Mouse (Mus musculus): Measurements from ENCODE around the gene Rnf145.

Rnf145 gene

DNA sequence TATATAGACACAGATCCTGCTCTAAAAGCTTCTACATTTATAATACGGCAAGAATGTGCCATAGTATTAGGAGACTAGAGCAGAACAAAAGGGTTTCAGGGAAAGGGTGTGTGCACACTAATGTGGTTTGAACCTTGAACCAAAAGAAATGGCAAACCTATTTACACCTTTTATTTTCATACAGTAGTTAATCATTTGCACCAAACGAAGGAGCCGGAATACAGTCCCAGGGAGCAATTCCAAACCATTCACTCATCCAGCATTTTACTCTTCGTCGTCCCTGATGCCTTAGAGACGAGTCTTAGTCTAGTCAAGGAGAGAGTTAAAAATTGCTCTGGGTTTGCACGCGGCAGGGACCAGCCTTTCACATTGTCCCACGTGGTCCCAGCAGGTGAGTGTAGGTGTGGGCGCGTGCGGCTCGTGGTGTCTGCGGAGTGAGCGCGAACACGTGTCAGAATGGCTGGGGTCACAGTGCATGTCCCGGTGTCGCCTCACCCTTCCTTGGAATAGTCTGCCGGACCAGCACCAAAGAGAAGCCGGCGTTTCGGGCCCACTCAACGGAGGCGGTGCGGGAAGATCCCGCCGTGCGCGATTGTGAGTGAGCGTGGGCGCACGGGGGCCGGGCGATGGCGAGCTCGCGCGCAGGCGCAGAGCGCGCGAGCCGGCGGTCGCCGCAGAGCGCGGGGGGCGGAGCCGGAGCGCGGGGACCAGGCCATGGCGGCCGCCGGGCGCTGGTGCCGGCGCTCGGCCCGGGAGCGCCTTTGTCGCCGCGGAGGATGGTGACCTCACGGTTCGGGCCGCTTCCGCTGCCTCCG lies at the start of gene Rnf145:
TSS of gene Rnf145 (plus strand) at position 684 of the 815 bp plus-strand sequence.
- DNase-seq: peak; percentile 83

DNA sequence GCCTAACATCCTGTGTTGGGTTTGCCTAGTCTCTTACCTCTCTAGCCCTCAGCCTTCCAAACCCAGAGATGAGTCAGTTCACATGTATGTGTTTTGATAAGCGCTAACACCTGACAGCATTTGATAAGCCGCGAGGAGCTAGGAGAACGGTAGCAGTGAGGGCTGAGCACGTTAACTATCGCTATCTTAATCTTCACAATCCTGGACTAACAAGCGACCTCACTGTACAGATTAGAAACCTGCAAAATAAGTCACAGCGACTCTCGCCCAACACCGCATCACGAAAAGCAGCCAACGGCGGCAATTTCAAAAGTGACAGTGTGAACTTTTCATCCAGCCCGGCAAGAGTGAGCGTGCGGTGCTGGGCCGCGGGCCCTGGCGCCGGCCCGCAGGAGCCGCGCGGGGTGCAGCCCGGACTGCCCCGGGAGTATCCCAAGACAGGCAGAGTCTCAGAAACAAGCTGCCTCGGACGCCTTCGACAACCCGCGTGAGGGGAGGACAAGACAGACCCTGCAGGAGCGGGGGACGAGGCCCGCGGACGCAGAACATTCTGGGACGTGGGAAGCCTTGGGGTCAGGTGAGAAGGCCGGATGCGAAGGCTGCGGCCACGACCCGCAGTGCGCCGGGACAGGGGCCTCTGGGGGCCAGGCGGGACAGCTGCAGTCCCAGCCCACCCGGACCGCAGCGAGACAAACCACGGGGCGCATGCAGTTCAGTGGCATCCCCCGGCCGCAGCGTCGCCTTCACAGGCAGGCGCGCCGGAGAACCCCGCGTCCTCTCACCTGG lies 48.9 kb upstream of the Rnf145 start:
- peak; percentile 62 for DNase-seq

DNA sequence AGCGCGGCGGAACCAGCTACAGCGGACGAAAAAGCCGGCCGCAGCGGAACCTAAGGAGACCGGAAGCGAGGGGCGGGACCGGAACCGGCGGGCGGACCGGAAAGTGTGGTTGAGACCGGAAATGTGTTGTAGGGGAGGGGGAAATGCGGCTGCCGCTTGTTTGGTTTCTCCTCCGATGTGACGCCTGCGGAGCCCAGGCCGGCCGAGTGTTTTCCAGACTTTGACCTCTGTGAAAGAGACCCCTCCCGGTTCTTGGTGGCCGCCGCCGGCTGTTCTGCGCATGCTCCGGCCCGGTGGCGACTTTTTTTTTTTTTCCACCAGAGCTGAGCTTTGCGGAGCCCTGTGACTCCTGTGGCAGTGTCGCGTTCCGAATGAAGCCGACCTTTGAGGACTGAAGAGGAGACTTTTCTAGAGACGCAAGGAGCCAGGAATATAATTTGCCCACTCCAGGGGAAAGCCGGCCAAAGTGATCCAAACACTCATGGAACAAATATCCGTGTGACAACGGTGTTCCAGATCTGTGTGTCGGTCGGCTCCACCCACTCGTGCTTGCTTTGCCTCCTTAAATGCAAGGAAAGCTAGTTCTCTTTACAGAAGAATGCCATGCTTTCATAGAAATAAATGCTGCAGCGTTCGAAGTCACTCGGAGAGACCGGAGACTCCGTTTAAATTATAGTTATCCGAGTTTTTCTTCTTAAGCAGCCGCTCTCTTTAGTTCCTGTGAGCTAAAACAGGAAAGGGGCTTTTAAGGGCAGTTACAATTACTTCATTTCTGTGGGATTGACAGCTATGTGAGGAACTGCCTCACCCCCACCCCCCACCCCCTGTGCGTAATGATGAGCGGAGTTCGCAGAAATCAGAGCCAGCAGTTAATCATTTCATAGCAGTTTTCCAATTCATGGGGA lies 48.1 kb upstream of the Rnf145 start, which contains the start of gene Ublcp1:
TSS of gene Ublcp1 (minus strand) at position 67 of the 905 bp plus-strand sequence.
- peak; percentile 94 for DNase-seq

DNA sequence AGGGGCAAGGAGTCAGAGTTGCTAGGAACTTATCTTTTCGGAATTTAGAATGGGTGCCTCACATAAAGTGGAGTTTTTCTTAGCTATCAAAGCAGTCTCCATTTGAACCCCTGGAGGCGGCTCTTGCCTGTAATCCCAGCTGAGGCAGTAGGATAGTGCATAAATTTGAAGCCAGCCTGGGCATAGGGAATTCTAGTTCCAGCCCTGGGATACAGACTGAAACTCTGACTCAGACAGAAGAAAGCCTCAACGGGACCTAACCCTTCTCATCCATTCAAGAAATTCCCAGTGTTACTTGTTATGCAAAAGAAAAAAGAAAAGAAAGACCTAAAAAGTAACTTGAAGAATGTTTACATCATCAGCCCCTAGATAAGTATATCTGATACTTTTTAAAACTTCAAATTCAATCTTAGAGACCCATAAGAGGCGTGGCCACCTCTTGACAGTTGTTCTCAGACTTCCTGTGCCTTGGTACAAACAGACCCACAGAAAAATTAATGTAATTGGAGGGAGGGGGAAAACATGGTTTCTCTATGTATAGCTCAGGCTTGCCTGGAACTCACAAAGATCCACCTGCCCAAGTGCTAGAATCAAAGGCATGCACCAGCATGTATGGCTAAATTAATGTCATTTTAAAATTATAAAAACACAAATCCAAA lies 47.3 kb upstream of the Rnf145 start:
- no peak for DNase-seq

DNA sequence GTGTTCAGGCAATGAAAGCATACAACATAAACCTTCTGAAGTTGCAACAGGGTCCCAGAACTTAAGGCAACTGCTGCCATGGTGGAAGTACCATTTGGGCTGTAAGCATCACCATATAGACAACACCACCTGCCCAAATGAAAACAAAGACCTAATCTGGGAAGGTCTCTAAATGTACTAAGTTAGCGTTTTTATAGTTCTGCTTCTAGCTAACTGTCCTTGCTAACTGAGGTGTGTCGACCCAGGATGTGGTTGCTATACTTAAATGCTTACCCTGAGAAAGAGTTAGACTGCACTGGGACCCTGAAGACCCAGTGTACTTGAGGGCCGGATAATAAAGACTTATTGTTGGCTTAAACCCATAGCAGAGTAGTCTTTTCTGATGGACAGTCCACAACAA lies 43.3 kb upstream of the Rnf145 start:
- DNase-seq: no peak

DNA sequence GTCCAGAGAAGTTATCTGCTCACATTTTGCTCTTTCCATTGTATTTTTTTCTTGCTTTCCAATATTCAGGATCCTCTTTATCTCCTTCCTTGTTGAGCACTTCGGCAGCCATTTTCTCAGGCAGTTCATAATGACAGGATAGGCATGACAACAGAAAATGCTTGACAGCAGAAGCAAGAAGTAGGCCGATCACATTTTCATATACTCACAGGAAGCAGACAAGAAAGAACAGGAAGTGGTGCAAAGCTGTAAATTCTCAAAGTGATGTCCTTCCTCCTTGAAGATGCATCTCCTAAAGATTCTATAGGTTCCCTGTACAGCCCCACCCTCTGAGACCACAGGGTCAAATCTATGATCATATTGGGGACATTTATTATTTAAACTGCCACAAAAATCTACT lies 42.3 kb upstream of the Rnf145 start:
- no peak for DNase-seq

DNA sequence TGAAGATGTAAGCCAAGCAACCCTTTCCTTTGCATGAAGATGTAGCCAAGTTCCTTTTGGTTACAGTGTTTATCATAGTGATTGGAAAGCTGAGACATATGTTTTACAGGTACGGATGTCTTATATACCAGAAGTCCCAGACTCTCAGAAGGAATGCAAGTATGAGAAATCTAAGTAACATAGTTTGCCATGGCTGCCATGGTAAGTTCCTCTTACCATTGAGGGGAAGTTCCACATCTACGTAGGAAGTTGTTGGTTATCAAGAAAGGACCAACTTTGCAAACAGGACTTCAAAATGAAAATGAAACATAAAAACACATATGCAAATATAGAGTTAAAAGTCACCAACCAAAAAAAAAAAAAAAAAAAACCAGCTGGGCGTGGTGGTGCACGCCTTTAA lies 40.4 kb upstream of the Rnf145 start:
- no peak for DNase-seq

DNA sequence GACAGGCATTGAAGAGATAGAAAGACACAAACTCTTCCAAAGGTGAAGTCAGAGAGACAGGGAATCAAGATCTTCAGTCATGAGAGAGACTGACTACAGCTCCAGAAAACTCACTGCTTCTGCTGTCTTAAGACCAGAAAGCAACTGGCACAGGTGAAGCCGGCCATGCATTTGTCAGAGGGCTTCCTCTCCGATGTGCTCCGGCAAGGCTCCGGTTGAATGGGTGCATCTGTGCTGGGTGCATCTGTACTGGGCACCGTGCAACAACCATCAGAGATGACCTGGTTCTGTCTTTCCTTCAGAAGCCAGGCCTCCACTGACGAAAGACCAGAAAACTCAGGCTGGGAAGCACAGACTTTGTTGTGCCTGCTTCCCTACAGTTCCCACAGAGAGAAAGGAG lies 38.5 kb upstream of the Rnf145 start:
- no peak for DNase-seq

DNA sequence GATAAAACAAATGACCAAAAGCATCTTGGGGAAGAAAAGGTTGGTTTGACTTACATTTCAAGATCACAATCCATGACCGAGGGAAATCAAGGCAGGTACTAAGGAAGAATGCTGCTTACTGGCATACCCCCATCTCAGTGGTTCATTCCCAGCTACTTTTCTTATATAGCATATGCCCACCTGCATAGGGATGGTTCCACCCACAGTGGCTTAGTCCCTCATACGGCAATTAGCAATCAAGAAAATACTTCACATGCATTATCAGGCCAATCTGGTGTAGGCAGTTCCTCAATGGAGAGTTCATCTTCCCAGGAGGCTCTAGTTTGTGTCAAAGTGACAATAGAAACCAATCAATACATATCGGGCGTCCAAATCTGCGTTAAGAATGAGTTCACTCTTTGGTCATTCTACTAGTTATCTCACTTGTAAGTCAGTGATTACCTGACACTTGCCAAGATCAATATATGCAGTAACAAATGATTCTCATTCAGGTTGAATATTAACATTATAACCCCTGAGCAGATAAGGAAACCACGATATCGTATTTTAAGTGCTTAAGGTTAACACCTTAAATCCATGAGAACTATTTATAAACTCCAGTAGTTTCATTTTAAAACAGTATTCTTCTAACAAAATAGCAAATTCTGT lies 33.6 kb upstream of the Rnf145 start:
- no peak for DNase-seq

DNA sequence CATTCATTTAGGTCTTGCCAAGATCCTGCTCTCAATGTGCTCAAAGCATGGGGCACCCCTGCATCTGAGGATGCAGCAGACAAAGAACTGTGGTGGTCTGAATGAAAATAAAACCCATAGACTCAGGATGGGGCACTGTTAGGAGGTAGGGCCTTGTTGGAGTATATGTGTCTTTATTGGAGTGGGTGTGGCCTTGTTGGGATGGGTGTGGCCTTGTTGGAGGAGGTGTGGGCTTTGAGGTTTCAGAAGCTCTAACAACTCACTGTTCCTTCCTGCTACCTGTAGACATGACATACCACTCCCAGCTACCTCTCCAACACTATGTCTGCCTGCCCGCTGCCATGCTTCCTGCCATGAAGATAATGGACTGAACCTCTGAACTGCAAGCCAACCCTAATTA lies 29.6 kb upstream of the Rnf145 start:
- no peak for DNase-seq

DNA sequence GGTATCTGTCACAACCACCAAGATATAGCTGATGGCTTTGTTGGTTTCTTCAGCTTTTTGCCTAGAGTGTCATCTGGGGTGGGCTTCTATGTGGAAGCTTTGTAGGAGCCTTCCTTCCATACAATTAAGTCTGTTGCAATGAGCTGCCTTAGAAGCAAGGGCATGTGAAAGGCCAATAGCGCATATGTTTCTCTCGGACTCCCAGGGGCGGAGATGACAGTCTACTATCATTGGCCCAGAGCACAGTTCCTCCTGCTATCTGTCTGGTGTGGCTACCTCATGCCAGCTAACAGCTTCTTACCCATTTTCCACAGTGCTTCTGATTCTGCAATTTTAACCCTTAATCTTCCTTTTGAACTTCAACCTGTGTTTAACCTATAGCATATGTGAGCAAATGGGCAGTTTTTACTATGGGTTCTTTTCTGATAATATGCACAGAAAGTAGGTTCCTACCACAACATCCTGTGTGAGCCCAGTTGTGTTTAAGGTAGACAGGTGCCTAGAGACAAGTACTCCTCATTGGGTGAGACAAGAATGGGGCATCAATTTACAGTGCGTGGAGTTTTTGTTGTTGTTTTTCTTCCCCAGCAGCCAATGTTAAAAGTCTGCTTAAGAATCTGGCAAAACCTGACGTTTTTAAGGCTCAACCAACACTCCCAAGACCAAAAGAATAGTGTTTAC lies 24.0 kb upstream of the Rnf145 start:
- DNase-seq: peak; percentile 40

DNA sequence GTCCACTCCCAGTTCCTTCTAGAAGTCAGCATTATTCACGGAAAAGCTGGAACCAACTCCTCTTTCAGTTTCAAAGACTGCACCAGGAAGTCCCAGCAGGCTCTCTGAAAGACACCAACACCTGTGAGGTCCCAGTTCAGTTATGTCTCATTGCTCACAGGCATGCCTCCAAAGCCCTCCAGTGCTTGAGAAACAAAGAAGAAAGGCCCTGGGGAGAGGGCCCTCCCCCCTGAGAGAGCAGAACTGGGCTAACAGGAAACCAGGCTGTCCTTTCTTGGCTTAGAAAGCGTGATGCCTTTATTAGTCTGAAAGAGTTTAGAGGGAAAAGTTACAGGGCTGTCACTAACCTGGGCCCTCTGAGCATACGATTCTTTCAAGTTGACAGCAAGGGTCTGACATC lies 22.5 kb upstream of the Rnf145 start:
- peak; percentile 81 for DNase-seq

DNA sequence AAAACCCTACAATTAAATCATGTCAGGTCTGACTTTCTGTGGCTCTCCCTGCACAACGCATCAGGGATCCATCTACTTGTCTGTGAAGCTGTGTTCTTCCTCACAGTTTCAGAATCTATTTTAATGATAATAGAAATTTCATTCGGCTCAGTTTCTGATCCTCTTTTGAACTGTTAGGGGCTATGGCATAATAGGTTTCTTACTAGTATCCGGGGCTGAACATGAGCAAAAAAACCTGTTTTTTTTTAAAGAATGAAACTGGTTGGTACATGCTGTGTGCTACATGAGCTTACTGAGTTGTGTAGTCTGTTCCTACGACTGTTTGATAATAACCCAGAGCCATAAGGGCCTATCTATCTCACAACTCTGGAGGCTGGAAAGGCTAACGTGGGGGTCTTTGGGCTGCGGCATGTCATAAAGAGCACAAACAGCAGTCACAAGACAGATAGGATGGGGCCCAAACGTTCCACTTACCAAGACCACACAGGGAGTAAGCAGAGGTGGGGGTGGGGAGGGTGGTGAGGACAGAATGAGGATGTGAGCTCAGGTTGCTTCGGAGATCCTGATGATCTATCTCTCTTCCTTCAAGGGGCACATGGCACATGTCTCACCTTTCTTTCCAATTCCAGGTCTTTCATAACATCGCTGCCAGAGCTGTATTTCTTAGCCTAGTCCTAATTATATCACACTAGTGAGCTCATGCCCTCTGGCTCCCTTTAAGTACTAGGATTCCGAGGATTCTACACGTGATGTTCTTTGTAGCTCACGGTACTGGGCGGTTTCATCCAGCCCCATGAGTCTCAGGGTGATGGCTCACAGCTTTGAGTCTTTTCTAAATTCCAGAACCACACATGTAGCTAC lies 20.1 kb upstream of the Rnf145 start:
- no peak for DNase-seq

DNA sequence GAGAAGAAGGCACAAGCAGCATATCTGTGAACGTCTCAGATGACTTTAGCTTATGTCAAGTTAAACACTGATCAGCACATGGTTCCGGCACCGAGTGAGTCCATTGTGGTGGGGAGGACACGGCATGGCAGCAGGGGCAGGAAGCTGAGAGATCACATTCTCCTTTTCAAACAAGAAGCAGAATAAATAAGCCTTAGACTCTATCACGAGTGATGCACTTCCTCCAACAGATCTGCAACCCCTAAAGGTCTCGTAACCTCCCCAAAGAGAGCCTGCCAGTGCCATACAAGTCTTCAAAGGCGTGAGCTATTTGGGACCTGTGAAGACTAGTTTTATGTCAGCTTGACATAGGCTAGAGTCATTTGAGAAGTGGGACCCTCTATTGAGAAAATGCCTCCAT lies 17.8 kb upstream of the Rnf145 start:
- DNase-seq: no peak

DNA sequence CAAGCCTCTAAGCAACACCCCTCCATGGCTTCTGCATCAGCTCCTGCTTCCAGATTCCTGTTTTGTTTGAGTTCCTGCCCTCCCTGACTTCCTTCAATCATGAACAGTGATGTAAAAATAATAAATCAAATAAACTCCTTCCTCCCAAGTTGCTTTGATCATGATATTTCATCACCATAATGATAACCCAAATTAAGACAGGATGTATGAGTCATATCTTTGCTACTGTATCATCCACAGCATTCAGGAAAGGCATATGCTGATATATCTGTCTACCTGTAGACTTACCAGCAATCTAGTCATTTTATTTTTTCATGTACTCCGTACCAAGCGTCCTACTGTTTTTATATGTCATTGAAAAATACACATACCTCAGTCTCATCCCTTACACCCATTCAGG lies 17.3 kb upstream of the Rnf145 start:
- no peak for DNase-seq

DNA sequence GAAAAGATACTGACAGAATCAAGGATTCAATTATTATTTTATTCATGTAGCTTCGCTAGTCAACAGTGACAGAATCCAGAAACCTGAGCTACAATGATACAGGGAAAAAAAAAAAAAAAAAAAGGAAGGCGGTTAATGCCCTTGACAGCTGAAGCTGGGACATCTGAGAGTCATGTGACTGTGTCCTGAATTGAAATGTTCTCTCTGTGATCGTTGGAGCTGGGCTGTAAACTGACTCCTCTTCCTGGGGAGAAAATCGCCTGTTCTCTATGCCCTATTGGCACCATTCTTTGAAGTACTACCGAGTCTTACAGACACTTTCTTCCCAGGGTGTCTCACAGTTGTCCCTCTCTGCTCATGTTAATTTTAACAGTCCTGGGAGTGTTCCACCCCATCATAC lies 15.8 kb upstream of the Rnf145 start:
- DNase-seq: no peak

DNA sequence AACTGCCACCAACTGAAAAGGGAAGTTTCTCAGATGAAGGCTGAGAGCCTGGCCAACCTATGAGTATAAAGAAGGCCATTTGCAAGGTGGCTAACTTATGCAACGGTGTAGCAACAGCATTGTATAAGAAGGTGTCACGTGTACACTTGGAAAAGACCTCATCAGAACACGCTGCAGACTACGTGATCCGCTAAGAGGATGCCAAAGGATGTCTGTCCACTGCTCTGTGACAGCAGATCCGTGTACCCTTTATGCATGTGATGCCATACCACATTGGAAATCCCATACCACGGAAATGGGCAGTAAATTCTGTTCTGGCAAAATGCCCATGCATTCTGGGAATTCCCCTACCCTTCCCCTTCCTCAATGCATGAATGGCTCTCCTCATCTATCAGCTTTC lies 14.6 kb upstream of the Rnf145 start:
- no peak for DNase-seq

DNA sequence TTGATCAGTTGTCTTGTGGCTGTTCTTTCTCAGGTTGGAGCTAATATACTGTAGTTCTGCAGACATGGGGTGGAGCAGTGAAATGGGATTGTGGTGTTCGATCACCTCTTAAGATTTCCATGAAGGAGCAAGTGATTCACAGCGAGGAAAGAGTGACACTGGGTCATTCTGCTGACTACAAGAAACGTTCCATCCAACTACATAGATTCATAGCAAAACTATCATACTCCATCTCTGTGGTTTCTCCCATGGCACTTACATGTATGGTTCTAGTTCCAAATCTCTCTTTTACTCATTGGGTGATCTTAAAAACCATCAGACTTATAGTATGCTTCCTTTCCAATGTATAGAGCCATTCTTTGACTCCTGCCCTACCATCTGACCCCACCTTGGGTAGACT lies 14.0 kb upstream of the Rnf145 start:
- DNase-seq: no peak

DNA sequence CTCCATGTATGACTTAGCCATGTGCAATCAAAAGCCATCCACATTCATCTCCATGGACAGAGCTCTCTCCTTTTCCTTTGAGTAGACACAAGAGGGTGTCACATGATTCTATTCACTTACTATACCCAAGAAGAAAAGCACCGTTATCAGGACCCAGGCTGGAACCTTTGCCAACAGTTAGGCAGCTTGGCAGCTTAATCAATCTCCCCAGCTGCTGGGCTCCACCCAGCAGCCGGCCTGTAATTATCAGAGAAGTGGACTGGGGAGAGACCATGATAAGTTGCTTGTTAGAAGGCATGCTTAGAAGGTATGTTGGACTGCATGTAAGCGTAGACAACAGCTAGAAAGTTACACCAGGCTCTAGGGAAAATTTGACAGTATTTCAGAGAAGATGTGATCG lies 9.9 kb upstream of the Rnf145 start:
- DNase-seq: no peak

DNA sequence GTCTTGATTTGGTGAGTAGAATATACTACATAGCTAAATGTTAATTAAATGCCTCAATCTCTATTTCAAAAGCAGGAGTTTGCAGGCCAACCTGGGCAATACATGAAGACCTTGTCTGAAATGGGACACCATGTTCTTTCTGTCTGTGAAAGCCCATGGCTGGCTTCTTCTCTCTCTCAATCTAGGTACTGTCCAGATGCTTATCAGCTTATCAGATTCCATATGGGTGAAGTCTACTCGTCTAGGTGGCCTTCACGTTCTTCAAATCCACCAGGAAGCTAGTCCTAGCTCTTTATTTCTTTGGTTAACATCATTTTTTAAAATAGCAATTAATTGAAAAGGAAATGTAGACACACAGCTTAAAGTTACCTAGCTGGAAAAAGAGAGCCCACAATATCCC lies 8.9 kb upstream of the Rnf145 start:
- no peak for DNase-seq

DNA sequence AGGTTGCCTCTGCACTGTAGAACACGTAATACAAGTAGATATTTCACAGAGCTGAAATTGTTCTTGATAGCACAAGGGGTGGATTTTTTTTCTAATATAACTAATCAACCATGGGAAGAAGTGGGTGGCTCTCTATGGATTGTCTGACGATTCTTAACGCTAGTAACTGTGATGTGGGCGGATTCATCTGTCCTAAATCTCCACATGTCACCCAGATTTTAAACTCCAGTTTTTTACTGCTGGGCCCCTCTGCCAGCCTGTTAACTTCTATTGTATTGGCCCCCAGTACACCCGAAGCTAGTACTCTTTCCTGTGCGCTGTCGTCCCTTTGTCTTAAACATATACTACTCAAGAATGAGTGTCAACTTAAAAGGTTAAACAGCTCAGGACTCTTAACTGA lies 8.4 kb upstream of the Rnf145 start:
- DNase-seq: no peak
